Mouse (Mus musculus) embryo, embryonic 10.5 days (tissue): Measurements from ENCODE around the gene Zdhhc24.
"Not testable (repeated sequence)": the region's sequence is repeated elsewhere in the genome, so short reads cannot be mapped to it uniquely, and the experiment has no call there.

Source experiments
- DNase-seq: peaks from one replicate; pipeline ENCODE4 v3.0.0-alpha.2; 2015; ENCODE audit warnings: low spot score

Zdhhc24 gene

GRCm38 (mm10) chr19:4878405-4879323 lies at the start of gene Zdhhc24:
TSS of gene Zdhhc24 (plus strand) at chr19:4878668.
- DNase-seq: peak; percentile 97

GRCm38 (mm10) chr19:4829156-4829555 lies 49.3 kb upstream of the Zdhhc24 start:
- DNase-seq: no peak

- DNase-seq: no peak
Measured at GRCm38 (mm10) chr19:4833977-4834376, 44.5 kb upstream of the Zdhhc24 start.

- DNase-seq: no peak
Measured at GRCm38 (mm10) chr19:4836096-4836495, 42.4 kb upstream of the Zdhhc24 start.

- DNase-seq: no peak
Measured at GRCm38 (mm10) chr19:4837049-4837448, 41.4 kb upstream of the Zdhhc24 start.

GRCm38 (mm10) chr19:4838526-4839140 lies 39.8 kb upstream of the Zdhhc24 start:
- DNase-seq: no peak

GRCm38 (mm10) chr19:4839149-4839548 lies 39.3 kb upstream of the Zdhhc24 start, which contains the start of the genes Ccs and Ccdc87:
TSS of gene Ccs (minus strand) at chr19:4839332.
TSS of gene Ccdc87 (plus strand) at chr19:4839366.
- peak; percentile 97 for DNase-seq

- no peak for DNase-seq
Measured at GRCm38 (mm10) chr19:4840848-4841247, 37.6 kb upstream of the Zdhhc24 start.

GRCm38 (mm10) chr19:4842611-4843010 lies 35.9 kb upstream of the Zdhhc24 start:
- no peak for DNase-seq

- DNase-seq: no peak
Measured at GRCm38 (mm10) chr19:4845846-4846245, 32.6 kb upstream of the Zdhhc24 start.

GRCm38 (mm10) chr19:4847490-4847889 lies 31.0 kb upstream of the Zdhhc24 start:
- DNase-seq: peak; percentile 35

GRCm38 (mm10) chr19:4849800-4850199 lies 28.7 kb upstream of the Zdhhc24 start:
- DNase-seq: no peak

- DNase-seq: no peak
Measured at GRCm38 (mm10) chr19:4850281-4850680, 28.2 kb upstream of the Zdhhc24 start.

- DNase-seq: peak; percentile 92
Measured at GRCm38 (mm10) chr19:4854552-4855469, 23.7 kb upstream of the Zdhhc24 start, which contains the start of gene Ctsf. TSS of gene Ctsf (plus strand) at chr19:4855130.

- DNase-seq: no peak
Measured at GRCm38 (mm10) chr19:4855470-4855820, 23.0 kb upstream of the Zdhhc24 start.

- no peak for DNase-seq
Measured at GRCm38 (mm10) chr19:4855951-4856350, 22.5 kb upstream of the Zdhhc24 start.

GRCm38 (mm10) chr19:4859081-4859480 lies 19.4 kb upstream of the Zdhhc24 start:
- no peak for DNase-seq

GRCm38 (mm10) chr19:4863048-4863447 lies 15.4 kb upstream of the Zdhhc24 start:
- no peak for DNase-seq

- DNase-seq: no peak
Measured at GRCm38 (mm10) chr19:4865147-4865546, 13.3 kb upstream of the Zdhhc24 start.

- DNase-seq: not testable (repeated sequence)
Measured at GRCm38 (mm10) chr19:4874613-4875012, 3.9 kb upstream of the Zdhhc24 start.

- DNase-seq: no peak
Measured at GRCm38 (mm10) chr19:4876241-4876640, 2.2 kb upstream of the Zdhhc24 start.

- no peak for DNase-seq
Measured at GRCm38 (mm10) chr19:4876755-4877154, 1.7 kb upstream of the Zdhhc24 start.
